Mouse (Mus musculus) cerebellum, adult (tissue): Measurements from ENCODE around the gene Hpcal4.

Source experiments
- ATAC-seq: cut with Nextera tagmentation; 2 replicates; pipeline ENCODE4 v1.9.2; 2017; ENCODE audit warnings: mild to moderate bottlenecking, moderate library complexity, mixed read lengths; ENCODE audit not compliant: insufficient number of reproducible peaks, low FRiP score, low TSS enrichment

The Hpcal4 gene

GRCm38 (mm10) chr4:123201186-123202093 is 18.4 kb downstream of the Hpcal4 start, which contains the start of gene Nt5c1a:
TSS of gene Nt5c1a (plus strand) at chr4:123201504.
- peak; percentile 65 for ATAC-seq

- no peak; the same call in 1 of the 2 replicates for ATAC-seq
Observed at GRCm38 (mm10) chr4:123202094-123202420, 19.0 kb downstream of the Hpcal4 start.

- ATAC-seq = no peak
Observed at GRCm38 (mm10) chr4:123207337-123207736, 24.3 kb downstream of the Hpcal4 start.

GRCm38 (mm10) chr4:123210996-123211395 is 28.0 kb downstream of the Hpcal4 start:
- ATAC-seq = no peak

- ATAC-seq = no peak
Observed at GRCm38 (mm10) chr4:123211453-123211852, 28.4 kb downstream of the Hpcal4 start.

- ATAC-seq = no peak
Observed at GRCm38 (mm10) chr4:123212330-123212729, 29.3 kb downstream of the Hpcal4 start.

GRCm38 (mm10) chr4:123213975-123214374 is 30.9 kb downstream of the Hpcal4 start:
- no peak for ATAC-seq

- no peak for ATAC-seq
Observed at GRCm38 (mm10) chr4:123215367-123215766, 32.3 kb downstream of the Hpcal4 start.

GRCm38 (mm10) chr4:123216782-123217181 is 33.8 kb downstream of the Hpcal4 start:
- ATAC-seq = no peak

GRCm38 (mm10) chr4:123219720-123220357 is 36.8 kb downstream of the Hpcal4 start:
- ATAC-seq = peak; percentile 72; the same call in 1 of the 2 replicates

- ATAC-seq = no peak
Observed at GRCm38 (mm10) chr4:123220637-123221036, 37.6 kb downstream of the Hpcal4 start.

GRCm38 (mm10) chr4:123223309-123223708 is 40.3 kb downstream of the Hpcal4 start:
- no peak for ATAC-seq

- ATAC-seq = no peak
Observed at GRCm38 (mm10) chr4:123225718-123226403, 42.8 kb downstream of the Hpcal4 start.

GRCm38 (mm10) chr4:123227707-123228106 is 44.7 kb downstream of the Hpcal4 start:
- ATAC-seq = no peak

GRCm38 (mm10) chr4:123228270-123228669 is 45.2 kb downstream of the Hpcal4 start:
- no peak for ATAC-seq

GRCm38 (mm10) chr4:123229166-123229565 is 46.1 kb downstream of the Hpcal4 start:
- no peak for ATAC-seq

- no peak for ATAC-seq
Observed at GRCm38 (mm10) chr4:123232841-123233240, 49.8 kb downstream of the Hpcal4 start.

- no peak for ATAC-seq
Observed at GRCm38 (mm10) chr4:123233492-123234084, 50.6 kb downstream of the Hpcal4 start, which contains the start of gene Heyl. TSS of gene Heyl (plus strand) at chr4:123233556.

- no peak for ATAC-seq
Observed at GRCm38 (mm10) chr4:123235835-123236430, 52.9 kb downstream of the Hpcal4 start.

- ATAC-seq = no peak
Observed at GRCm38 (mm10) chr4:123236431-123237031, 53.5 kb downstream of the Hpcal4 start.
